Mouse (Mus musculus): ENCODE measurements at regions not wholly inside any gene's neighbourhood (a gene's known extent, or its start where the extent isn't known, plus 50 kb on each side); places are given as distances from the start of the nearest gene placed in this dataset.
"Not testable (repeated sequence)": the region's sequence is repeated elsewhere in the genome, so short reads cannot be mapped to it uniquely, and the experiment has no call there.

DNA sequence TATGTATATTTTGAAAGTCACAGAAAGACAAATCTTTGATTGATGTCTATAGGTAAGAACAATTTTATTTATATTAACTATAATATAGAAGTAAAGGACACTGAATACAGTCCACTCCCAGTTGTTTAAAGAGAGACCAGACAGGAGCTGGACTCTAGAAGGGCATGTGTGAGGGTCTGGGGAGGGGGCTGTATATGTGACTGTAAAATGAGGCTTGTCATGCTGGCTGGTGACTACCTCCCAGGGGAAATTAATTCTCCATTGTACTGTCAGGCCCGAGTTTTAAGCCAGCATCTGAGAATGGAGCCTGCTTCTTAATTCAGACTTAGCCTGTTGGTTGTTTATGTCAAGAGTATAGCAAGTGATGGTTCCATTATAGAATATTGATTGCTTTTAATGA lies 261.4 kb upstream of the Api5 start:
- DNase-seq (ENCODE audit: extremely low read depth): no peak
- dilution Hi-C loops (cut with MboI; ENCODE audit: extremely low pct_ligation_motif_present, extremely low pct_unique_long_range_greater_than_20kb, low sequenced_read_pairs): no loop called here
- Histone ChIP-seq H3K4me2 (ENCODE audit: insufficient read depth, low read depth, poor library complexity, severe bottlenecking) (no peak overlapping the region), H3K9me3 (replicated peaks; ENCODE audit: low read length) (peaks cover 35% of the 10 kb centered on the region), H3K27me3 (replicated peaks) (no peaks in the 10 kb centered on the region), H3K4me3 (replicated peaks in 1 of 3; ENCODE audit: low read depth in 2 of 3, low read length in 2 of 3, poor library complexity in 1 of 3) (no peak overlapping the region), H3K4me1 (ENCODE audit: control insufficient read depth in 1 of 2, insufficient read depth in 2 of 2) (no peaks in the 10 kb centered on the region), H3K36me3 (replicated peaks in 1 of 2; ENCODE audit: control insufficient read depth in 1 of 2, insufficient read depth in 1 of 2, low read length in 1 of 2) (no peaks in the 10 kb centered on the region), H3K9ac (ENCODE audit: insufficient read depth, low read depth) (no peak overlapping the region), H3K27ac (ENCODE audit: insufficient read depth, low read depth) (no peak overlapping the region), H3K79me2 (replicated peaks; ENCODE audit: control insufficient read depth, extremely low read depth, insufficient read depth, poor library complexity, severe bottlenecking) (no peaks in the 10 kb centered on the region)
- in situ Hi-C loops (cut with MboI; ENCODE audit: low pct_ligation_motif_present, low pct_unique_long_range_greater_than_20kb, low sequenced_read_pairs): no loop called here
- no peak for TF ChIP-seq TBP (conservative IDR thresholded peaks at IDR 0.05; ENCODE audit: low read depth, low read length)
- TF ChIP-seq ZMIZ1 (IDR thresholded peaks at IDR 0.05; ENCODE audit: low read depth, low read length): no peak
- no peak for TF ChIP-seq MEF2A (IDR thresholded peaks at IDR 0.05; ENCODE audit: borderline replicate concordance, low read depth, low read length)
- TF ChIP-seq CTCF (conservative IDR thresholded peaks at IDR 0.05 in 1 of 2, IDR thresholded peaks at IDR 0.05 in 1 of 2; ENCODE audit: low read depth in 2 of 2, low read length in 2 of 2): no peak
- no peak for TF ChIP-seq CHD2 (IDR thresholded peaks at IDR 0.05; ENCODE audit: low read length)
- TF ChIP-seq SMC3 (IDR thresholded peaks at IDR 0.05; ENCODE audit: low read depth, low read length): no peak

DNA sequence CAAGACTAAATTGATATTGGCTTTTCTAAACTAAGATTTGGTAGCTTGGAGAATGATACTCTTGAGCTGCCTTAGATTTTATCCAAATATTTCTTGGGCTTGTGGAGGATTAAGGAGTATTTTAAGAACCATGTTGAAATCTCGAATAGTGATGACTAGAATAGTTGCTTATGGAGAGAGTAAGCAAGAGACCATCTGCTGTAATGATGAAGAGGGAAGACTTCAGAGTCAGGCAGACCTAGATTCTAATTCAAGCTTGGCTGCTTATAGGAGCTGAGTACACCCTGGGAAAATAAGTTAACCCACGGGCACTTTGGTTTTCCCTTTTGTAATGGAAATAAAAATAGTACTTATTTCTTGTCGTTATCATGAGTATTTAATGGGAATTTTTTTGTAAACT lies 257.3 kb upstream of the Api5 start:
- Histone ChIP-seq H3K79me2 (replicated peaks; ENCODE audit: control insufficient read depth, extremely low read depth, insufficient read depth, poor library complexity, severe bottlenecking) (no peaks in the 10 kb centered on the region), H3K4me2 (ENCODE audit: insufficient read depth, low read depth, poor library complexity, severe bottlenecking) (no peak overlapping the region), H3K27me3 (replicated peaks) (no peaks in the 10 kb centered on the region), H3K4me1 (ENCODE audit: control insufficient read depth in 1 of 2, insufficient read depth in 2 of 2) (no peaks in the 10 kb centered on the region), H3K36me3 (replicated peaks in 1 of 2; ENCODE audit: control insufficient read depth in 1 of 2, insufficient read depth in 1 of 2, low read length in 1 of 2) (no peaks in the 10 kb centered on the region), H3K9ac (ENCODE audit: insufficient read depth, low read depth) (no peak overlapping the region), H3K27ac (ENCODE audit: insufficient read depth, low read depth) (no peak overlapping the region), H3K4me3 (replicated peaks in 1 of 3; ENCODE audit: low read depth in 2 of 3, low read length in 2 of 3, poor library complexity in 1 of 3) (no peak overlapping the region), H3K9me3 (replicated peaks; ENCODE audit: low read length) (peaks cover 42% of the 10 kb centered on the region)
- DNase-seq (ENCODE audit: extremely low read depth): no peak
- TF ChIP-seq MXI1 (IDR thresholded peaks at IDR 0.05; ENCODE audit: low read depth, low read length): no peak
- no peak for TF ChIP-seq ZC3H11A (IDR thresholded peaks at IDR 0.05; ENCODE audit: low read depth, low read length)
- no peak for TF ChIP-seq IRF4 (IDR thresholded peaks at IDR 0.05; ENCODE audit: low read depth, low read length)
- no peak for TF ChIP-seq MYC (IDR thresholded peaks at IDR 0.05; ENCODE audit: low read depth, low read length)
- no peak for TF ChIP-seq NELFE (IDR thresholded peaks at IDR 0.05; ENCODE audit: low read depth, low read length)
- TF ChIP-seq TCF12 (IDR thresholded peaks at IDR 0.05; ENCODE audit: low read depth, low read length): no peak
- TF ChIP-seq ZNF384 (IDR thresholded peaks at IDR 0.05; ENCODE audit: low read depth, low read length): no peak
- TF ChIP-seq MEF2A (IDR thresholded peaks at IDR 0.05; ENCODE audit: borderline replicate concordance, low read depth, low read length): no peak
- no peak for TF ChIP-seq NRF1 (IDR thresholded peaks at IDR 0.05; ENCODE audit: low read depth, low read length)
- dilution Hi-C loops (cut with MboI; ENCODE audit: extremely low pct_ligation_motif_present, extremely low pct_unique_long_range_greater_than_20kb, low sequenced_read_pairs) (no loop called here), in situ Hi-C loops (cut with MboI; ENCODE audit: low pct_ligation_motif_present, low pct_unique_long_range_greater_than_20kb, low sequenced_read_pairs) (no loop called here)

- peaks cover 48% of the 10 kb centered on the region for H3K9me3 ChIP-seq (replicated peaks; ENCODE audit: low read length)
- in situ Hi-C loops (cut with MboI; ENCODE audit: low pct_ligation_motif_present, low pct_unique_long_range_greater_than_20kb, low sequenced_read_pairs) (no loop called here), dilution Hi-C loops (cut with MboI; ENCODE audit: extremely low pct_ligation_motif_present, extremely low pct_unique_long_range_greater_than_20kb, low sequenced_read_pairs) (no loop called here)
- no peak overlapping the region for H3K4me2 ChIP-seq (ENCODE audit: insufficient read depth, low read depth, poor library complexity, severe bottlenecking)
- no peak for TF ChIP-seq JUN (IDR thresholded peaks at IDR 0.05; ENCODE audit: insufficient read depth, low read depth, low read length)
- no peaks in the 10 kb centered on the region for H3K36me3 ChIP-seq (replicated peaks in 1 of 2; ENCODE audit: control insufficient read depth in 1 of 2, insufficient read depth in 1 of 2, low read length in 1 of 2)
- no peak for DNase-seq (ENCODE audit: extremely low read depth)
- no peak overlapping the region for H3K4me3 ChIP-seq (replicated peaks in 1 of 3; ENCODE audit: low read depth in 2 of 3, low read length in 2 of 3, poor library complexity in 1 of 3)
- no peaks in the 10 kb centered on the region for H3K27me3 ChIP-seq (replicated peaks)
- H3K79me2 ChIP-seq (replicated peaks; ENCODE audit: control insufficient read depth, extremely low read depth, insufficient read depth, poor library complexity, severe bottlenecking): no peaks in the 10 kb centered on the region
- no peak overlapping the region for H3K9ac ChIP-seq (ENCODE audit: insufficient read depth, low read depth)
- H3K4me1 ChIP-seq (ENCODE audit: control insufficient read depth in 1 of 2, insufficient read depth in 2 of 2): no peaks in the 10 kb centered on the region
- no peak overlapping the region for H3K27ac ChIP-seq (ENCODE audit: insufficient read depth, low read depth)
Observed at GRCm38 (mm10) chr2:94690560-94690959, 252.6 kb upstream of the Api5 start.

GRCm38 (mm10) chr2:94685619-94686018 lies 247.7 kb upstream of the Api5 start:
- dilution Hi-C loops (cut with MboI; ENCODE audit: extremely low pct_ligation_motif_present, extremely low pct_unique_long_range_greater_than_20kb, low sequenced_read_pairs); H3K9ac ChIP-seq (ENCODE audit: insufficient read depth, low read depth); DNase-seq (ENCODE audit: extremely low read depth); H3K4me2 ChIP-seq (ENCODE audit: insufficient read depth, low read depth, poor library complexity, severe bottlenecking); H3K27ac ChIP-seq (ENCODE audit: insufficient read depth, low read depth); in situ Hi-C loops (cut with MboI; ENCODE audit: low pct_ligation_motif_present, low pct_unique_long_range_greater_than_20kb, low sequenced_read_pairs); H3K4me1 ChIP-seq (ENCODE audit: control insufficient read depth in 1 of 2, insufficient read depth in 2 of 2); H3K4me3 ChIP-seq (replicated peaks in 1 of 3; ENCODE audit: low read depth in 2 of 3, low read length in 2 of 3, poor library complexity in 1 of 3); H3K79me2 ChIP-seq (replicated peaks; ENCODE audit: control insufficient read depth, extremely low read depth, insufficient read depth, poor library complexity, severe bottlenecking); H3K36me3 ChIP-seq (replicated peaks in 1 of 2; ENCODE audit: control insufficient read depth in 1 of 2, insufficient read depth in 1 of 2, low read length in 1 of 2); H3K27me3 ChIP-seq (replicated peaks): not testable (repeated sequence)
- H3K9me3 ChIP-seq (replicated peaks; ENCODE audit: low read length): peaks cover 45% of the 10 kb centered on the region
